Mouse (Mus musculus): ENCODE results near the gene Ptprf. TPM values are rescaled to one million over a fixed set of nuclear protein-coding genes. Genes with fewer than 3 reads are reported as not detected.

The Ptprf gene
- total RNA-seq, 2 experiments from 2014 or later: 176 to 196 TPM

DNA sequence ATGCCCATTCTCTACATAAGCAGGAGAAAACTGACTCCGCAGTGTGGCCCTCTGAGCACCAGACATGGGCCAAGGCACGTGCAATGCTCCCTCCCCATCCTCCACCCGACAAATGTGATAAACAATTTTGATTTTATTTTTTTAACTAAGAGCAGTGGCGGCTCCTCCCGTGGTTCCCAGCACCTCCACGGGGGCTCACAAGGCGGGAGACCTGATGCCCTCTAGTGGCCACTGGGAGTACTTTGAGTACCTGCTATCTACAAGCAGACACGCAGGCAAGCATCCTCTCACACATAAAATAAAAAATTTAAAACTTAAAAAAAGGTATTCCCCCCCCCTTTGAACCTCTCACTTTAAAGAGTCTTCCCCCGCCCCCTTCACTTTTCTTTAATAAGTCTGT is 120.2 kb downstream of the Ptprf start:
- intact Hi-C loops (cut with DNase I): no loop called here
- DNase-seq (ENCODE audit: extremely low spot score in 1 of 2, low spot score in 2 of 2): no peak

DNA sequence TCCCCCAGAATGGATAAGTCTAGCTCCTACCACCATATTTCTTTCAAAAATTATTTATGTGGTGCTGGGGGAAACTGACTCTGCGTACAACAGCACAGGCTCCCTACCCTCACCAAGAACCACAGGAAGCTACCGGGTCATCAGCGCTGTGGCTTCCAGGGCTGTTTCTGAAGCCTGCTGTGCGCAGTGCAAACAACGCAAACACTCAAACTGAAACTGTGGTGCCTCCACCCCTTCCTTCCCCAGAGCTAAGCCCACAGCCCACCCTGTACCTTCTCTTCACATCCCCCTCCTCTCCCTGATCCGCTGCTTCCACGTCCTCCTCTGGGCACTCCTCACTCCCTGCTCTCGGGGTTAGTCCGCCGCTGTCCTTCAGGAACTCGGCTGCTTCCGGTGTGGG is 129.1 kb downstream of the Ptprf start:
- intact Hi-C loops (cut with DNase I): loop anchor here (5.0 kb wide), 1 partner anchor 45 kb away; no protein-coding TSS in a partner anchor
- no peak for DNase-seq (ENCODE audit: extremely low spot score in 1 of 2, low spot score in 2 of 2)

Small RNA genes within 50 kb of the gene (microRNA-seq; reads per million reads assigned to microRNA genes)
- gene Mir7226: 2.3 reads per million

Other genes starting within 250 kb of the Ptprf start
- 10 to 100 TPM; 36.8 to 40.2 TPM for gene St3gal3, start 156.5 kb downstream of the Ptprf start, total RNA-seq (2021)
- gene Kdm4a, start 111.4 kb downstream of the Ptprf start, total RNA-seq (2021): 10 to 100 TPM; 56.8 to 58.9 TPM
- 10 to 100 TPM; 36.1 to 36.6 TPM for gene Szt2, start 117.9 kb upstream of the Ptprf start, total RNA-seq (2021)
- 10 to 100 TPM; 67.9 to 72.2 TPM for gene Med8, start 117.9 kb upstream of the Ptprf start, total RNA-seq (2021)
- 10 to 100 TPM; 17.2 to 18.4 TPM for gene Elovl1, start 136.7 kb upstream of the Ptprf start, total RNA-seq (2021)
- 1 to 10 TPM; 3.3 to 3.9 TPM for gene Cdc20, start 145.9 kb upstream of the Ptprf start, total RNA-seq (2021)
- gene Mpl, start 166.1 kb upstream of the Ptprf start, total RNA-seq (2021): under 1 TPM in 1 of 2 experiments, not detected in 1; 0.12 TPM
- gene Tie1, start 198.7 kb upstream of the Ptprf start, total RNA-seq (2021): 10 to 100 TPM; 13.6 to 13.7 TPM
- gene 2610528J11Rik, start 235.6 kb upstream of the Ptprf start, total RNA-seq (2021): not detected